Mouse (Mus musculus) megakaryocyte, embryonic 14.5 days (primary cell): Measurements from ENCODE around the gene Dusp18. TPM values are rescaled to one million over a fixed set of nuclear protein-coding genes. Genes with fewer than 3 reads are reported as not detected.

ENCODE experiments used
- H3K27me3 ChIP-seq: replicated peaks from 2 replicates; pipeline ENCODE3; 2012; ENCODE audit warnings: inconsistent platforms
- H3K36me3 ChIP-seq: replicated peaks from 2 replicates; pipeline ENCODE3; 2012; ENCODE audit warnings: low read length, inconsistent platforms, mixed read lengths
- H3K4me1 ChIP-seq: 2 replicates; pipeline ENCODE4 v1.6.1; 2012; ENCODE audit warnings: inconsistent platforms
- H3K4me3 ChIP-seq: replicated peaks from 2 replicates; pipeline ENCODE3; 2012; ENCODE audit warnings: moderate library complexity, mild to moderate bottlenecking, inconsistent platforms
- H3K9me3 ChIP-seq: 2 replicates; pipeline ENCODE4 v1.6.1; 2012; ENCODE audit warnings: inconsistent platforms
- FLI1 ChIP-seq: IDR thresholded peaks from 2 replicates; pipeline ENCODE4 v1.6.1; 2012; ENCODE audit warnings: low read length, inconsistent platforms, mixed read lengths
- GATA1 ChIP-seq: IDR thresholded peaks from 3 replicates; pipeline ENCODE4 v1.6.1; 2012; ENCODE audit warnings: mixed read lengths, low read length, inconsistent platforms, borderline replicate concordance
- polyA plus RNA-seq: library from polyadenylated mRNA; stranded (reverse); fragments of >175 nt; gene quantifications from 2 replicates; pipeline ENCODE4 v1.2.3, GENCODE M21; 2012; ENCODE audit warnings: low replicate concordance; ENCODE audit not compliant: insufficient read depth

The Dusp18 gene
- polyA plus RNA-seq, 1 experiment = 0.70 TPM

- peaks cover 29% of the 10 kb centered on the region for H3K27me3 ChIP-seq
- TF ChIP-seq GATA1 (no peak), FLI1 (no peak)
- peaks cover 21% of the 10 kb centered on the region for H3K9me3 ChIP-seq
- H3K4me3 ChIP-seq = no peak overlapping the region
- H3K4me1 ChIP-seq = peaks cover 6% of the 10 kb centered on the region; the same call in 1 of the 2 replicates
- H3K36me3 ChIP-seq = no peaks in the 10 kb centered on the region
Observed at GRCm38 (mm10) chr11:3855846-3856245, 39.2 kb upstream of the Dusp18 start.

GRCm38 (mm10) chr11:3857902-3858301, 37.1 kb upstream of the Dusp18 start:
- peaks cover 16% of the 10 kb centered on the region for H3K4me1 ChIP-seq
- H3K36me3 ChIP-seq = no peaks in the 10 kb centered on the region
- H3K4me3 ChIP-seq = no peak overlapping the region
- TF ChIP-seq GATA1 (no peak), FLI1 (no peak)
- H3K9me3 ChIP-seq = peaks cover 21% of the 10 kb centered on the region
- H3K27me3 ChIP-seq = peaks cover 43% of the 10 kb centered on the region

DNA sequence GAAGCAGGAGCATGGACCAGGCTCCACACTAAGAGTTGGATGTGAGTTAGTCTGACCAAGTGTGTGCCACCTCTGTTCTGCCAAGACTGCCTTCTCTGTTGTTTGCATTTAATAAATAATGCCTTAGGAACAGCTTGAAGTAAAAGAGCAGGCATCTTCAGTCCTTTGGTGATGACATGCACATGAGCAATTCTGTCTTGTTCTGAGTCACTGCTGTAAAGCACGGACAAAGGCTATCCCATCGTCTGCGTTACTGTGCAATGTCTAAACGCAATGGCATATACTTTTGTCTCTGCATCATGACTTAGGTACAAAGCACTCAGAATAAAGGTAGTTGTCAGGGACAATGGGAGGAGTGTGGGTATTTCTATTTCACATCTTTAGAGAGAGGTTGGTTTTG, 35.3 kb upstream of the Dusp18 start:
- TF ChIP-seq FLI1 (no peak), GATA1 (no peak)
- Histone ChIP-seq H3K36me3 (no peaks in the 10 kb centered on the region), H3K4me3 (no peak overlapping the region), H3K27me3 (peaks cover 54% of the 10 kb centered on the region), H3K4me1 (peaks cover 33% of the 10 kb centered on the region), H3K9me3 (peaks cover 11% of the 10 kb centered on the region)

GRCm38 (mm10) chr11:3860361-3860760, 34.7 kb upstream of the Dusp18 start:
- Histone ChIP-seq H3K27me3 (peaks cover 53% of the 10 kb centered on the region), H3K36me3 (no peaks in the 10 kb centered on the region), H3K4me3 (no peak overlapping the region), H3K9me3 (peaks cover 5% of the 10 kb centered on the region; the same call in 1 of the 2 replicates), H3K4me1 (peaks cover 33% of the 10 kb centered on the region)
- TF ChIP-seq FLI1 = no peak
- no peak for TF ChIP-seq GATA1

- Histone ChIP-seq H3K27me3 (peaks cover 50% of the 10 kb centered on the region), H3K4me3 (peak overlapping the region; percentile 92), H3K36me3 (no peaks in the 10 kb centered on the region), H3K4me1 (peaks cover 31% of the 10 kb centered on the region), H3K9me3 (no peaks in the 10 kb centered on the region)
- TF ChIP-seq FLI1 (no peak), GATA1 (no peak)
Observed at GRCm38 (mm10) chr11:3862661-3863453, 32.2 kb upstream of the Dusp18 start.

GRCm38 (mm10) chr11:3863454-3864112, 31.5 kb upstream of the Dusp18 start, which contains the start of gene Osbp2:
Gene Osbp2, minus strand, starts transcription at chr11:3863903.
- TF ChIP-seq GATA1 (no peak), FLI1 (no peak)
- Histone ChIP-seq H3K4me1 (peaks cover 37% of the 10 kb centered on the region), H3K4me3 (peak within 1 kb of the TSS; percentile 92), H3K27me3 (peaks cover 48% of the 10 kb centered on the region), H3K36me3 (no peaks in the 10 kb centered on the region), H3K9me3 (no peaks in the 10 kb centered on the region)

DNA sequence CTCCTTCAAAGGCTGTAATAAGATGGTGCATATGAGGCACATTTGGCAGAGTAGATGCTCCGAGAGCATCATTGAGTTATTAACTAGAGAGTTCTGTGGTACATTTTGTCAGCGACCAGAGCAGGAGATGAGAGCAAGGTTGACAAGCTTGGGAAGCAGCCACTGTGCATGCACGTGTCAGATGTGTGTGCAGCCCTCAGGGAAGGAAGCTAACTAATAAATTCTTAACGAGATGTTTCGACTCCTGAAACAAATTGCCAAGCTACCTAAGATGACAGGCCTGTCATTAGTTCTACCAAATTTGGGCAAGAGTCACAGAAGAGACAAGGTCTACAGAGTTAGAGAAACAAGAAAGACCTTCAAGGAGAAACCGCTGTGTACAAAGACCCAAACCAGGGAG, 30.7 kb upstream of the Dusp18 start:
- H3K4me1 ChIP-seq = peaks cover 37% of the 10 kb centered on the region
- TF ChIP-seq GATA1 (no peak), FLI1 (no peak)
- peak overlapping the region; percentile 92 for H3K4me3 ChIP-seq
- no peaks in the 10 kb centered on the region for H3K36me3 ChIP-seq
- H3K9me3 ChIP-seq = no peaks in the 10 kb centered on the region
- H3K27me3 ChIP-seq = peaks cover 48% of the 10 kb centered on the region

DNA sequence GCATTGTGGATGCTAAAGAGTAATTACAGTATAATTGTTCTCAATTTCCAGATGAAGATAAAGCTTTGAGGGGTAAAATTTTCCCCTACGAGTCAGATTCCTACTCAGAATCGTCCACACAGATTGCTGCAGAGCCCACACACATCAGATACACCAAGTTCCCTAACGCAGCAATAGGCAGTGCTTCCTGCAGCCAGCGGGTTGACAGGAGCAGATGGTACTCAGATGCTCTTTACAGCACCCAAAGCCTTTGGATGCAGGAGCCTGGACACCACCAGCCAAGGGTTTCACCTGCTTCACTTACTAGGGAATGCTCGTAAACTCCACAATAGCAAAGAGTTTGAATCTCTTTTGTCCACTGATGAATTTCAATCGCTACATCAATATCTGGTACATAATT, 18.6 kb upstream of the Dusp18 start:
- Histone ChIP-seq H3K4me1 (peaks cover 5% of the 10 kb centered on the region; the same call in 1 of the 2 replicates), H3K36me3 (no peaks in the 10 kb centered on the region), H3K9me3 (no peaks in the 10 kb centered on the region), H3K27me3 (peaks cover 30% of the 10 kb centered on the region), H3K4me3 (no peak overlapping the region)
- TF ChIP-seq FLI1 (no peak), GATA1 (no peak)

GRCm38 (mm10) chr11:3878660-3879059, 16.4 kb upstream of the Dusp18 start:
- peaks cover 46% of the 10 kb centered on the region for H3K27me3 ChIP-seq
- TF ChIP-seq GATA1 (no peak), FLI1 (no peak)
- peaks cover 5% of the 10 kb centered on the region for H3K4me1 ChIP-seq
- H3K4me3 ChIP-seq = peak overlapping the region; percentile 21
- H3K9me3 ChIP-seq = no peaks in the 10 kb centered on the region
- H3K36me3 ChIP-seq = no peaks in the 10 kb centered on the region

GRCm38 (mm10) chr11:3879836-3880235, 15.2 kb upstream of the Dusp18 start:
- no peaks in the 10 kb centered on the region for H3K9me3 ChIP-seq
- no peak overlapping the region for H3K4me3 ChIP-seq
- H3K36me3 ChIP-seq = no peaks in the 10 kb centered on the region
- H3K27me3 ChIP-seq = peaks cover 47% of the 10 kb centered on the region
- TF ChIP-seq GATA1 (no peak), FLI1 (no peak)
- peaks cover 9% of the 10 kb centered on the region for H3K4me1 ChIP-seq
